Mouse (Mus musculus) liver, embryonic 15.5 days (tissue): Measurements from ENCODE around the gene Apoc2. TPM values are rescaled to one million over a fixed set of nuclear protein-coding genes. Genes with fewer than 3 reads are reported as not detected.

ENCODE experiments used
- ATAC-seq: fragments of 200-750 bp; cut with Nextera tagmentation; 2 replicates; pipeline ENCODE4 v1.8.0; 2017; ENCODE audit warnings: moderate number of reproducible peaks, mild to moderate bottlenecking, moderate library complexity; ENCODE audit not compliant: insufficient read depth
- H3K27ac ChIP-seq: fragments of 300-500 bp; sonication (generic); replicated peaks from 2 replicates; pipeline ENCODE4 v1.5.1; 2015; ENCODE audit warnings: mild to moderate bottlenecking, inconsistent platforms
- H3K27me3 ChIP-seq: fragments of 300-500 bp; sonication (generic); 2 replicates; pipeline ENCODE4 v1.6.1; 2015; ENCODE audit warnings: mild to moderate bottlenecking, inconsistent platforms
- H3K36me3 ChIP-seq: fragments of 300-500 bp; sonication (generic); replicated peaks from 2 replicates; pipeline ENCODE4 v1.6.1; 2015; ENCODE audit warnings: moderate library complexity, mild to moderate bottlenecking, inconsistent platforms
- H3K4me1 ChIP-seq: fragments of 300-500 bp; sonication (generic); replicated peaks from 2 replicates; pipeline ENCODE4 v1.6.1; 2015; ENCODE audit warnings: inconsistent platforms
- H3K4me2 ChIP-seq: fragments of 300-500 bp; sonication (generic); 2 replicates; pipeline ENCODE4 v1.6.1; 2015; ENCODE audit warnings: moderate library complexity, mild to moderate bottlenecking, inconsistent platforms
- H3K4me3 ChIP-seq: fragments of 300-500 bp; sonication (generic); replicated peaks from 2 replicates; pipeline ENCODE4 v1.5.1; 2015; ENCODE audit warnings: mild to moderate bottlenecking, inconsistent platforms
- H3K9ac ChIP-seq: fragments of 300-500 bp; sonication (generic); 2 replicates; pipeline ENCODE4 v1.6.1; 2015; ENCODE audit warnings: moderate library complexity, mild to moderate bottlenecking, inconsistent platforms
- H3K9me3 ChIP-seq: fragments of 300-500 bp; sonication (generic); replicated peaks from 2 replicates; pipeline ENCODE4 v1.6.1; 2016; ENCODE audit warnings: inconsistent platforms
- WGBS: fragments of 180-500 bp; shearing (Covaris S2); methylation state at CpG from one replicate; pipeline ENCODE4 v1.1.7; 2015; ENCODE audit warnings: mixed read lengths; ENCODE audit not compliant: insufficient replicate concordance; 5-methylcytosine and 5-hydroxymethylcytosine counted together
- polyA plus RNA-seq: library from polyadenylated mRNA; unstranded; fragments of >200 nt; fragmentation: Nextera tagmentation; extraction: Ambion mirVana; gene quantifications from 2 replicates; pipeline ENCODE4 v1.2.1, GENCODE M21; 2015

The Apoc2 gene
- polyA plus RNA-seq, 1 experiment from 2014 or later: 1,160 TPM

- H3K27ac ChIP-seq: peak overlapping the region; percentile 55
- no peak overlapping the region for H3K9ac ChIP-seq
- H3K27me3 ChIP-seq: no peaks in the 10 kb centered on the region
- 63% methylated on average over 1 of the region's 1 CpGs for WGBS
- no peaks in the 10 kb centered on the region for H3K9me3 ChIP-seq
- H3K4me2 ChIP-seq: peak overlapping the region; percentile 29
- peak; percentile 58 for ATAC-seq
- H3K36me3 ChIP-seq: no peaks in the 10 kb centered on the region
- H3K4me3 ChIP-seq: no peak overlapping the region; the same call in 1 of the 2 replicates
- H3K4me1 ChIP-seq: peaks cover 18% of the 10 kb centered on the region
Measured at GRCm38 (mm10) chr7:19676662-19677061, 1.1 kb downstream of the Apoc2 start.

- H3K27ac ChIP-seq: peak overlapping the region; percentile 55
- H3K9me3 ChIP-seq: no peaks in the 10 kb centered on the region
- no peak overlapping the region for H3K9ac ChIP-seq
- no peaks in the 10 kb centered on the region for H3K27me3 ChIP-seq
- 54% methylated on average over 10 of the region's 10 CpGs for whole genome bisulfite sequencing
- no peaks in the 10 kb centered on the region for H3K36me3 ChIP-seq
- peak; percentile 17; the same call in 1 of the 2 replicates for ATAC-seq
- H3K4me1 ChIP-seq: peaks cover 11% of the 10 kb centered on the region; the same call in 1 of the 2 replicates
- peak overlapping the region; percentile 25 for H3K4me3 ChIP-seq
- peak overlapping the region; percentile 29 for H3K4me2 ChIP-seq
Measured at GRCm38 (mm10) chr7:19675824-19676223, 1.9 kb downstream of the Apoc2 start.

- WGBS: 49% methylated on average over 14 of the region's 14 CpGs
- H3K27ac ChIP-seq: no peak overlapping the region
- ATAC-seq: no peak
- no peaks in the 10 kb centered on the region for H3K27me3 ChIP-seq
- H3K4me1 ChIP-seq: peaks cover 22% of the 10 kb centered on the region
- no peaks in the 10 kb centered on the region for H3K9me3 ChIP-seq
- no peak overlapping the region for H3K4me3 ChIP-seq
- H3K9ac ChIP-seq: no peak overlapping the region
- H3K36me3 ChIP-seq: no peaks in the 10 kb centered on the region
- H3K4me2 ChIP-seq: peak overlapping the region; percentile 7; the same call in 1 of the 2 replicates
Measured at GRCm38 (mm10) chr7:19673083-19673699, 4.5 kb downstream of the Apoc2 start.

- H3K9me3 ChIP-seq: no peaks in the 10 kb centered on the region
- peaks cover 18% of the 10 kb centered on the region for H3K4me1 ChIP-seq
- no peak overlapping the region for H3K9ac ChIP-seq
- ATAC-seq: no peak
- no peaks in the 10 kb centered on the region for H3K36me3 ChIP-seq
- H3K4me3 ChIP-seq: no peak overlapping the region
- 66% methylated on average over 10 of the region's 10 CpGs for whole genome bisulfite sequencing
- H3K4me2 ChIP-seq: no peak overlapping the region
- no peaks in the 10 kb centered on the region for H3K27me3 ChIP-seq
- H3K27ac ChIP-seq: no peak overlapping the region
Measured at GRCm38 (mm10) chr7:19671511-19671910, 6.2 kb downstream of the Apoc2 start.

GRCm38 (mm10) chr7:19668947-19669721 lies 8.6 kb downstream of the Apoc2 start:
- Histone ChIP-seq H3K9me3 (no peaks in the 10 kb centered on the region), H3K9ac (peak overlapping the region; percentile 4; the same call in 1 of the 2 replicates), H3K4me2 (peak overlapping the region; percentile 46), H3K27ac (peak overlapping the region; percentile 81), H3K36me3 (no peaks in the 10 kb centered on the region), H3K4me3 (0 out of 2 replicates have a peak overlapping the region, but pooled peaks have one; percentile 7), H3K27me3 (no peaks in the 10 kb centered on the region), H3K4me1 (peaks cover 28% of the 10 kb centered on the region)
- 7% methylated on average over 10 of the region's 10 CpGs for WGBS
- ATAC-seq: peak; percentile 33

- H3K27me3 ChIP-seq: no peaks in the 10 kb centered on the region
- H3K4me2 ChIP-seq: no peak overlapping the region
- no peak overlapping the region for H3K4me3 ChIP-seq
- peaks cover 44% of the 10 kb centered on the region for H3K4me1 ChIP-seq
- no peak overlapping the region; the same call in 1 of the 2 replicates for H3K27ac ChIP-seq
- H3K9ac ChIP-seq: no peak overlapping the region
- no peak for ATAC-seq
- H3K9me3 ChIP-seq: no peaks in the 10 kb centered on the region
- H3K36me3 ChIP-seq: peaks cover 4% of the 10 kb centered on the region; the same call in 1 of the 2 replicates
- WGBS: 62% methylated on average over 2 of the region's 2 CpGs
Measured at GRCm38 (mm10) chr7:19667434-19667833, 10.3 kb downstream of the Apoc2 start.

- Histone ChIP-seq H3K9me3 (no peaks in the 10 kb centered on the region), H3K36me3 (peaks cover 10% of the 10 kb centered on the region), H3K27ac (no peak overlapping the region), H3K9ac (no peak overlapping the region), H3K4me3 (no peak overlapping the region), H3K4me2 (no peak overlapping the region), H3K4me1 (peaks cover 47% of the 10 kb centered on the region), H3K27me3 (no peaks in the 10 kb centered on the region)
- ATAC-seq: no peak
- WGBS: 61% methylated on average over 3 of the region's 3 CpGs
Measured at GRCm38 (mm10) chr7:19666750-19667149, 11.0 kb downstream of the Apoc2 start.

GRCm38 (mm10) chr7:19664955-19665841 lies 12.5 kb downstream of the Apoc2 start, which contains the start of gene Clptm1:
Gene Clptm1, minus strand, starts transcription at chr7:19665033.
- H3K27ac ChIP-seq: peak within 1 kb of the TSS; percentile 94
- peaks cover 47% of the 10 kb centered on the region for H3K4me1 ChIP-seq
- no peaks in the 10 kb centered on the region for H3K27me3 ChIP-seq
- H3K9me3 ChIP-seq: no peaks in the 10 kb centered on the region
- peak within 1 kb of the TSS; percentile 83 for H3K4me3 ChIP-seq
- ATAC-seq: peak; percentile 83
- H3K4me2 ChIP-seq: peak within 1 kb of the TSS; percentile 83
- peaks cover 13% of the 10 kb centered on the region for H3K36me3 ChIP-seq
- WGBS: under 1% methylated on average over 63 of the region's 63 CpGs
- H3K9ac ChIP-seq: peak within 1 kb of the TSS; percentile 89

- ATAC-seq: peak; percentile 55
- Histone ChIP-seq H3K9me3 (no peaks in the 10 kb centered on the region), H3K4me1 (peaks cover 42% of the 10 kb centered on the region), H3K27me3 (no peaks in the 10 kb centered on the region), H3K27ac (peak overlapping the region; percentile 75), H3K4me2 (peak overlapping the region; percentile 83), H3K9ac (peak overlapping the region; percentile 89), H3K4me3 (peak overlapping the region; percentile 83), H3K36me3 (peaks cover 20% of the 10 kb centered on the region)
- under 1% methylated on average over 35 of the region's 37 CpGs for WGBS
Measured at GRCm38 (mm10) chr7:19664455-19664954, 13.2 kb downstream of the Apoc2 start.

- ATAC-seq: no peak
- H3K4me2 ChIP-seq: peak overlapping the region; percentile 83
- peaks cover 25% of the 10 kb centered on the region for H3K36me3 ChIP-seq
- WGBS: 13% methylated on average over 8 of the region's 8 CpGs
- peaks cover 36% of the 10 kb centered on the region for H3K4me1 ChIP-seq
- no peaks in the 10 kb centered on the region for H3K27me3 ChIP-seq
- peak overlapping the region; percentile 83 for H3K4me3 ChIP-seq
- H3K9ac ChIP-seq: peak overlapping the region; percentile 89
- H3K9me3 ChIP-seq: no peaks in the 10 kb centered on the region
- H3K27ac ChIP-seq: peak overlapping the region; percentile 75; the same call in 1 of the 2 replicates
Measured at GRCm38 (mm10) chr7:19663940-19664339, 13.8 kb downstream of the Apoc2 start.
